Mouse (Mus musculus): ENCODE measurements around the gene Gm6337.
"Not testable (repeated sequence)": the region's sequence is repeated elsewhere in the genome, so short reads cannot be mapped to it uniquely, and the experiment has no call there.

Gene Gm6337

GRCm38 (mm10) chr14:6058167-6058566, at the start of gene Gm6337:
Gm6337 (minus strand) TSS chr14:6058267.
- not testable (repeated sequence) for DNase-seq (ENCODE audit: low spot score in 2 of 2)

- not testable (repeated sequence) for DNase-seq (ENCODE audit: low spot score in 2 of 2)
Observed at GRCm38 (mm10) chr14:6107500-6107899, 49.4 kb upstream of the Gm6337 start.

GRCm38 (mm10) chr14:6093842-6094241, 35.8 kb upstream of the Gm6337 start, which contains the start of gene Gm8206:
Gm8206 (minus strand) TSS chr14:6093942.
- not testable (repeated sequence) for DNase-seq (ENCODE audit: low spot score in 2 of 2)

All from urinary bladder, postnatal 4 days (tissue).